Mouse (Mus musculus) kidney, adult 18-20 months (tissue): ENCODE measurements around the gene Paxip1.

Experiments used
- DNase-seq: peaks from one replicate; pipeline ENCODE4 v3.0.0; 2021

Gene Paxip1

DNA sequence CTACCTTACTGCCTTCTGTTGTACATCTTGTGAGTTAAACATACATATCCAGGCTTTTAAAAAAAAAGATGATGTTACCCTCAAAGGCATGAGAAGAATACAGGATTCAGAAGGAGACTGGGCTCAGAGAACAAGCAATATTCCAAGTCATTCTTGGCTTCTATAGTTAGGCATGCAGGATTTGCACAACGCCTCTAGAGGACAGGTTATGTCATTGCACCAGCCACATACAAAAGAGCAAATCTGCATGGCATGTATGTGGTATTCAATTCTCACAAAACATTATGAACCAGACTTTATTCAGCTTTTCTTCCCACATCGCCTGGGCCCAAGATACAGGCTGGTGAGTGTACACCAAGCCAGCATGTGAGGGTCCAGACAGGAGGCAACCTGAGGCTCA lies 67.0 kb downstream of the Paxip1 start:
- no peak for DNase-seq

DNA sequence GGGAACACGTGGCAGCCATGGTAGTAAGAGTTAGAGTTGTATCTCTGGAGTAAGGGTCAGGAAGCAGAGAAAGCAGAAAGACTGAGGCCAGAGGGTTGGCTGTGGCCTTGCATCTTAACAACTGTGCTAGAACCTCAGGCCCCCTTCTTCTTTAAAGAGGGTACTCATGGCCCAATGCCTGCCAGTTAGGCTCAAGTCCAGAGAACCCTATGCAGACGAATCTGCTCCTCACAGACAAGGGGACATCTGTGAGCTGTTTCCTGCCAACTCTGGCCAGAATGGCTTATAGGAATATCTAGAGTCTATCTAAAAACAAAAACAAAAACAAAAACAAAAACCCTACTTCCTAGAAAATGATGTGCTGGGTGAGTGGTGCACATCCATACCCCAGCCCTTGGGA lies 72.2 kb downstream of the Paxip1 start:
- no peak for DNase-seq

DNA sequence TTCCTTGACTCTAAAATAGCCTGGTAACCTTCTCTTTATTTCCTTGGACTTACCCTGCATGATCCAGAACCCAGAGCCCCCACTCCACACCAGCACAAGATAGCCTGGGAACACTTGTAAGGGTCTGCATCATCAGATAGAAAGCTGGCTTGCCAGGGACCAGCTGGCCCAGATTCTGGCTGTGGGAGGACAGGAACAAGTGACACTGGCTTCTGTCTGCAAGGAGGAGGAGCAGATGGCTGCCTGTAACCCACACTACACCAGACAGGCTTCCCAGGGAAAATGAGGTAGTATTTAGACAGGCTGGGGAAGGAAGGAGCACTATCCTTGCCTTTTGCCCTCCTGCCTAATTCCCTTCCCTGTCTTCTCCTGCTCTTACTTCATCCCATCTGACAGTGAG lies 74.2 kb downstream of the Paxip1 start:
- DNase-seq: no peak

DNA sequence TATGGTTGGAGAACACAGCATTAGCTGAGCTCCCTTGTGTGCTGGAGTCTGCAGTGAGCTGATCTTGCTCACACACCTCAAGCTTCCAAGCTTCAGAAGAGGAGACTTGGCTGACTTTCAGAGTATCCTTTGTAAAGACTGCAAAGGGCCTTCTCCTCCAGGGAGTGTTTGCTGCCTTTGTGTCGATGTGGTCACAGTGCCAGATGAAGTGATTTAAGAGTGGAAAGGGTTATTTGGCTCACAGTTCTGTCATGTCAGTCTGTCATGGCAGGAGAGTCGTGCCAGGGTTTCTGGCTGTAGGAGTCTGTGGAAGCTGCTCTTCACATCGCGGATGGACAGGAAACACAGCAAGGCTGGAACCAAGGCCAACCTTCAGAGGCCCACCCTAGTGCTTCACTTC lies 75.5 kb downstream of the Paxip1 start:
- no peak for DNase-seq

DNA sequence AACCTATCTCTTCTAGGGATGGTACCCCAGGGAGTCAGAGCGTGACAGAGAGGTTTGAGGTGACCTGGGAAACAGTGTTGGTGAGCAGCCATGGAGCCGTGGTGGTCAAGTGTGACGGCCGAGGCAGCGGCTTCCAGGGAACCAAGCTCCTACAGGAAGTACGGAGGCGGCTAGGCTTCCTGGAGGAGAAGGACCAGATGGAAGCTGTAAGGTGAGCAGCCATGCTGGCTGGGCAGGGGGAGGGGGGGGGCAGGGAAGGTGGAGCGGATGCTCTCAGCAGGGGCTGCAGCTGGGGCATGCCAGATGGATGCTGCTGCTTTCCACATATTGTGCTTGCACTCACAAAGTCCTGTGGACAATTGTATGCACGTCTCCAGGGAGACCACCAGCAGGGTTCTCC lies 77.1 kb downstream of the Paxip1 start:
- DNase-seq: no peak

DNA sequence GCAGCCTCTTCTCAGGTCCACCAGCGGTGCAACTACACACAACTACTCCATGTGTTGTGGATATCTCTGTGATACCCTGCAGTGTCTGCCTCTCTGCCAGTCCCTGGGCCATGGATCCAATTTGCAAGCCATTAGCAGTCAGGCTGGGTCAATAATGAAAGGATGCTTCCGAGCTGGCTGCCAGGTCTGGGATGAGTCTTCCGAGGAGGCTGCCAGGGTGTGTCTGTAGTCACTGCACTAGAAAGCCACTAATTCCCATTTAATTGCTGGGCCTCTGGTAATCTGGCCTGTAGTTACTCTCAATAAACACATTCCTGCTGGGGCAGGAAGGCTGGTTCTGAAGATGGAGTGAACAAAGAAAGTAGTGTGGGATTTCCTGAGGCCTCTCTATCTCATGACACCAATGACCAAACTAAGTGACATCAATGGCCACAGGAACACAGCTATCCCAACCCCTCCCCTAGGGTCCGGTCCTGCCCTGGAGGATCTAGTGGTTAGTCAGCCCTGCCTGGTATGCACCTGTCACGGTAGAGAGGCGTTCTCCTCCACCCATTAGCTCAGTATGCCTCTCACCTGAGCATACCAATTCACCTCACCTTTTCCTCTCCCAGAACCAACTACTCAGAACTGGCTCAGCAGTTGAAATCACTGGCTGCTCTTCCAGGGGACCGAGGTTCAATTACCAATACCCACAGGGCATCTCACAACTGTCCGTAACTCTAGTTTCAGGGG lies 79.9 kb downstream of the Paxip1 start:
- DNase-seq: no peak

DNA sequence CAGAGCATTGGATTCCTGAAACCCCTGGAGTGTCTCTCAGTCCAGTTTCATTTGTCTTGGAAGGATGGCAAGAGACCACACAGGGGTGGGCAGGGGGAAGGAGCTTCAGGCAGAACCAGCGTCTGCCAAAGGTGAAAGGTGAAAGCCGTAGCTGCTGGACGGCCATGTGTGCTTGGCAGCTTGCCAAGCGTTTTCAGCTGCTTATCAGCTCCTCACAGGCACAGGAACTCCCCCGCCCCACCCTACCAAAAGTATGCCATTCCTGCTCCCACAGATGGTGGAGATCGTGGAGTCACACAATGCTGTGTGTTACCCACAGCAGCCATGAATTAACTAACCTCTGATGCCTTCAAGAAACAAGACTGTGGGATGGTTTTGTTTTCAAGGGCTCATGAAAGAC lies 83.3 kb downstream of the Paxip1 start:
- no peak for DNase-seq

DNA sequence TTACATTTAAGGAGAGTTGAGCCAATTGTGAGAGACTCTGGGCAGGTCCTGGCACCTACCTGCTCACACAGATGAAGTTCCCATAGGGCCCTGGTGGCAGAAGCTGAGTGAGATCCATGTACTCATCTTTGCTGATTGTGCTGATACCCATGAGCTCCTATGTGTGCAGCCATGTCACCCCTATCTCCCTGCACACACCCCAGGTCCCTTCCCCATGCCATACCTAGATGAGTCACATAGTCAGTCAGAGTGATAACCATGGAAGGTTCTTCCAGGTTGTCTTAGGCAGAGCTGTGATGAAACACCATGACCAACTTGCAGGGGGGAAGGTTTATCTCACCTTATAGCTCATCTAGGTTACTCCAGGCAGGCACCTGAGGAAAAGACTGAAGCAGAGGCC lies 84.2 kb downstream of the Paxip1 start:
- DNase-seq: no peak

DNA sequence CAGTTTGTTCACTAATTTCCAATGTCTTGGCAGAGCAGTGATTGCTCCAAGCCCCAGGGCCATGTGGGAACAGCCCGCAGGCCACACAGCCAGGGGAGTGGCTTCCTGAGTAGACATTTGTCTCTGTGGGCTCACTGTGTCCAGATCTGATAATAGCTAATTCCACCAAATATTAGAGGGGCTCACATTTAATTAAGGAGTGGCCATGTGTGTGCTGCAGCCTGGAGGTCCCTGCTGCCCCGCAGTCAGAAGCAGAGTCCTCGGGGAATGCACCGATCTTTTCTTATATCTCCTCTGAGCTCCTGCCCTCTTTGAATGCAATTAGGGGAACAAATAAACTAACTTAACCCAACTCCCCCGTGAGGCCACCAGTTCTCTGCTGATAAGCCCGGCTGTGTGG lies 84.9 kb downstream of the Paxip1 start:
- DNase-seq: no peak

DNA sequence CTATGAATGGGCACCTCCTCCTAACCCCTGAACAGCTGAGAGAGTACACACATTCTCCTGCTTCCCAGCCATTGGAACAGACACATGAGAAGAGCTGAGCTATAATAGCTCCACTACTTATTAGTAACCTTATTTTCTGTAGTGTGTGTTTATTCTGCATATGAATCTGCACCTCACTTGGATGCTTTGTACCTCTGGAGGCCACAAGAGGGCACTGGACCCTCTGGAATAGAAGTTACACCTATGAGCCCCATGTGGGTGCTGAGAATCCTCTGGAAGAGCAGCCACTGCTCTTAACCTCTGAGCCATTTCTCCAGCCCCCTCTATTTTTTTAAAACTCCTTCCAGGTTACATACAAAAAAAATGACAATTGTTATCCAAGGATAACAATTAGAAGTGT lies 86.5 kb downstream of the Paxip1 start:
- no peak for DNase-seq

DNA sequence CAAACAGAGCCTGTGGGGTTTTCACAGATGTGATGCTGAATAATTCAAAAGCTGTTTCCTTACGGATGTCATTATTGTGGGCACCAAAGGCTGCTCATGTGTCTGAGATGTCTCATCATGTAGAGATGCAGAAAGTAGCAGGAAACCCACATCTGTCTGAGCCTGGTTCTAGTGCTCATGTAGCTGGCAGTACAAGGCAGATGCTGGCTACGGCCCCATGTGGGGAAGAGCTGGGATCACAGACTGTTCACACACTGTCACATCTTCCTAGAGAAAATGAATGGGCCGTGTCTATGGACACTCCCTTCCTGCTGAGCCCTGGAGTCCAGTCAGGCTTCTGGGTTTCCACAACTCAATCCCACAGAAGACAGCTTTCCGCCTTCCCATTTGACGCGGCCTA lies 89.0 kb downstream of the Paxip1 start:
- DNase-seq: no peak
